Mouse (Mus musculus) bone marrow, adult 2 months (tissue): ENCODE data around the gene Daw1.

ENCODE experiments used
- CTCF ChIP-seq: fragments of 200-500 bp; IDR thresholded peaks from 2 replicates; pipeline ENCODE4 v1.5.1; 2011; ENCODE audit warnings: low read length, control low read depth; ENCODE audit not compliant: control insufficient read depth, insufficient read depth
- POLR2A ChIP-seq: fragments of 200-500 bp; IDR thresholded peaks from 2 replicates; pipeline ENCODE4 v1.6.1; 2011; ENCODE audit warnings: low read depth, mild to moderate bottlenecking, control low read depth, low read length, borderline replicate concordance; ENCODE audit not compliant: control insufficient read depth

GRCm38 (mm10) chr1:83120312-83120711, 39.2 kb upstream of the Daw1 start:
- no peak for TF ChIP-seq POLR2A
- TF ChIP-seq CTCF: no peak
